In the genomic region with DNA sequence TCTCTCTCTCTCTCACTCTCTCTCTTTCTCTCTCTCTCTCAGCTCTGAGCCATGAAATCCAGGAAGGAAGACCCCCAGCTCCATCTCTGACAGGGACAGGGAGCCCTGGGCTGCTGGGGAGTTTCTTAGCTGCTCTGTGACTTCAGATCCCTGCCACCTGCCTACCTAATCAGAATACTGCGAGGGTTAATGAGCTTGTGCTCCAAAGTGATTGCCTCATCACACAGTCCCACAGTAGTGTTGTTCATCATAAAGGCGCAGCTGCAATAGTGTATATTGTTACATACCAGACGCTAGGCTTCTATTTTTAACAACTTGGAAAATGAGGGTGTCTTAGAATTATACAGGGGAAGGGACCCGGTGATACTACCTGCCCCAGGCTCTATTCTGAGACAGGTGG, we compare ENCODE assay signal across 28 mouse cellular contexts.
A peak's percentile ranks its signal among the peaks of the same experiment; 100 is the strongest.
DNase-seq lines count a peak whose midpoint lies in the region; ATAC-seq lines count a peak whose summit lies in the region.
"Had no signal": no experiment of that assay in that cellular context is flagged by ENCODE, and none has a peak within 500 bp of the region (broad histone marks: within the 10 kb centered on the region; RNA-seq: fewer than 3 reads in every experiment).

No protein-coding gene starts in this region.

- intact Hi-C loops in left cerebral cortex, postnatal 36 days (cut with DNase I), result loop anchor here (5.0 kb wide), 1 partner anchor 638 kb away; no protein-coding TSS in a partner anchor

- no peaks in the 10 kb centered on the region for H3K36me3 ChIP-seq in limb, embryonic 13.5 days
- no peaks in the 10 kb centered on the region for H3K36me3 ChIP-seq in limb, embryonic 10.5 days
- H3K36me3 ChIP-seq in embryonic facial prominence, embryonic 10.5 days (replicated peaks), result no peaks in the 10 kb centered on the region
- H3K36me3 ChIP-seq in forebrain, embryonic 13.5 days (ENCODE audit: poor library complexity, severe bottlenecking), result no peaks in the 10 kb centered on the region
- no peaks in the 10 kb centered on the region for H3K36me3 ChIP-seq in neural tube, embryonic 15.5 days
- H3K36me3 ChIP-seq: embryonic facial prominence, embryonic 15.5 days; heart, embryonic 13.5 days; hindbrain, embryonic 15.5 days; kidney, embryonic 15.5 days had no signal

- no peak overlapping the region for H3K4me3 ChIP-seq in limb, embryonic 13.5 days
- H3K4me3 ChIP-seq in limb, embryonic 10.5 days, result no peak overlapping the region
- H3K4me3 ChIP-seq in embryonic facial prominence, embryonic 10.5 days, result no peak overlapping the region
- H3K4me3 ChIP-seq in forebrain, embryonic 13.5 days, result no peak overlapping the region
- H3K4me3 ChIP-seq in neural tube, embryonic 15.5 days (replicated peaks), result no peak overlapping the region
- H3K4me3 ChIP-seq: embryonic facial prominence, embryonic 15.5 days; heart, embryonic 13.5 days; hindbrain, embryonic 15.5 days; kidney, embryonic 15.5 days had no signal

- 0 out of 2 replicates have a peak, but pooled peaks have one; percentile 57 for ATAC-seq in limb, embryonic 13.5 days (ENCODE audit: low FRiP score, low read depth)
- peak; percentile 43; the same call in 1 of the 2 replicates for ATAC-seq in forebrain, embryonic 13.5 days
- ATAC-seq in neural tube, embryonic 15.5 days (ENCODE audit: low FRiP score), result peak; percentile 53; the same call in 1 of the 2 replicates
- ATAC-seq in inflammation-experienced regulatory T-cells, adult 6 months, result no peak
- ATAC-seq: Patski had no signal

- H3K4me2 ChIP-seq in limb, embryonic 13.5 days (replicated peaks), result no peak overlapping the region
- no peak overlapping the region for H3K4me2 ChIP-seq in forebrain, embryonic 13.5 days
- H3K4me2 ChIP-seq in neural tube, embryonic 15.5 days, result no peak overlapping the region
- H3K4me2 ChIP-seq: embryonic facial prominence, embryonic 15.5 days; heart, embryonic 13.5 days; hindbrain, embryonic 15.5 days; kidney, embryonic 15.5 days had no signal

- H3K27ac ChIP-seq in limb, embryonic 13.5 days, result no peak overlapping the region
- H3K27ac ChIP-seq in limb, embryonic 10.5 days, result no peak overlapping the region
- peak overlapping the region; percentile 40; the same call in 1 of the 2 replicates for H3K27ac ChIP-seq in embryonic facial prominence, embryonic 10.5 days (replicated peaks)
- no peak overlapping the region for H3K27ac ChIP-seq in forebrain, embryonic 13.5 days
- no peak overlapping the region for H3K27ac ChIP-seq in neural tube, embryonic 15.5 days (replicated peaks)
- H3K27ac ChIP-seq: embryonic facial prominence, embryonic 15.5 days; heart, embryonic 13.5 days; hindbrain, embryonic 15.5 days; kidney, embryonic 15.5 days; liver, embryonic 14.5 days had no signal

- WGBS in limb, embryonic 13.5 days, result 25% methylated on average over 4 of the region's 4 CpGs
- WGBS in limb, embryonic 10.5 days, result 69% methylated on average over 4 of the region's 4 CpGs
- 63% methylated on average over 4 of the region's 4 CpGs for WGBS in embryonic facial prominence, embryonic 10.5 days
- 32% methylated on average over 4 of the region's 4 CpGs for WGBS in forebrain, embryonic 13.5 days
- 37% methylated on average over 4 of the region's 4 CpGs for WGBS in neural tube, embryonic 15.5 days

- peaks cover 4% of the 10 kb centered on the region; the same call in 1 of the 2 replicates for H3K9me3 ChIP-seq in limb, embryonic 13.5 days
- no peaks in the 10 kb centered on the region for H3K9me3 ChIP-seq in limb, embryonic 10.5 days (replicated peaks)
- 0 out of 2 replicates have a peak, but pooled peaks cover 4% of the 10 kb centered on the region for H3K9me3 ChIP-seq in embryonic facial prominence, embryonic 10.5 days
- no peaks in the 10 kb centered on the region for H3K9me3 ChIP-seq in forebrain, embryonic 13.5 days (replicated peaks)
- H3K9me3 ChIP-seq in neural tube, embryonic 15.5 days (replicated peaks), result no peaks in the 10 kb centered on the region
- H3K9me3 ChIP-seq: embryonic facial prominence, embryonic 15.5 days; hindbrain, embryonic 15.5 days; kidney, embryonic 15.5 days had no signal

- no peak for DNase-seq in limb, embryonic 10.5 days (ENCODE audit: low spot score)
- no peak for DNase-seq in embryonic facial prominence, embryonic 10.5 days (ENCODE audit: low spot score)
- no peak for DNase-seq in left cerebral cortex, postnatal 36 days (ENCODE audit: low spot score in 2 of 2)
- DNase-seq: adrenal gland, postnatal 10 days; cerebellum, adult 11 months; cerebellum, adult 9-10 months; cerebellum, postnatal 36 days; embryo, embryonic 11 days; gastrocnemius, postnatal 36 days; heart, postnatal 10 days; kidney, adult 18-20 months; kidney, postnatal 4 days; left cerebral cortex, postnatal 4 days; liver; lung, adult 2 months; lung, postnatal 14 days; spleen, adult 18-20 months; thymus, postnatal 25 days had no signal

- no peaks in the 10 kb centered on the region; the same call in 1 of the 2 replicates for H3K27me3 ChIP-seq in limb, embryonic 13.5 days
- H3K27me3 ChIP-seq in limb, embryonic 10.5 days (ENCODE audit: low read depth, poor library complexity, severe bottlenecking), result no peaks in the 10 kb centered on the region
- 0 out of 2 replicates have a peak, but pooled peaks cover 9% of the 10 kb centered on the region for H3K27me3 ChIP-seq in embryonic facial prominence, embryonic 10.5 days (replicated peaks; ENCODE audit: low read depth, poor library complexity, severe bottlenecking)
- H3K27me3 ChIP-seq in forebrain, embryonic 13.5 days, result no peaks in the 10 kb centered on the region
- no peaks in the 10 kb centered on the region; the same call in 1 of the 2 replicates for H3K27me3 ChIP-seq in neural tube, embryonic 15.5 days (replicated peaks)
- H3K27me3 ChIP-seq: embryonic facial prominence, embryonic 15.5 days; heart, embryonic 13.5 days; hindbrain, embryonic 15.5 days; kidney, embryonic 15.5 days had no signal

- peaks cover 14% of the 10 kb centered on the region for H3K4me1 ChIP-seq in limb, embryonic 13.5 days
- H3K4me1 ChIP-seq in limb, embryonic 10.5 days, result peaks cover 14% of the 10 kb centered on the region
- H3K4me1 ChIP-seq in embryonic facial prominence, embryonic 10.5 days, result peaks cover 21% of the 10 kb centered on the region
- H3K4me1 ChIP-seq in forebrain, embryonic 13.5 days, result peaks cover 23% of the 10 kb centered on the region
- H3K4me1 ChIP-seq in neural tube, embryonic 15.5 days, result peaks cover 11% of the 10 kb centered on the region

- no peak overlapping the region for H3K9ac ChIP-seq in limb, embryonic 13.5 days
- no peak overlapping the region for H3K9ac ChIP-seq in forebrain, embryonic 13.5 days
- no peak overlapping the region for H3K9ac ChIP-seq in neural tube, embryonic 15.5 days (replicated peaks)
- H3K9ac ChIP-seq: embryonic facial prominence, embryonic 15.5 days; heart, embryonic 13.5 days; hindbrain, embryonic 15.5 days; kidney, embryonic 15.5 days; liver, embryonic 14.5 days had no signal
